Mouse (Mus musculus) spleen, adult 2 months (tissue): ENCODE results near the gene Naa15.

Experiments
- CTCF ChIP-seq: fragments of 200-500 bp; IDR thresholded peaks from 2 replicates; pipeline ENCODE4 v1.5.1; 2011; ENCODE audit warnings: mild to moderate bottlenecking, inconsistent platforms; ENCODE audit not compliant: insufficient read depth, insufficient read length, insufficient replicate concordance; ENCODE audit errors: extremely low read depth
- POLR2A ChIP-seq: fragments of 200-500 bp; IDR thresholded peaks from 2 replicates; pipeline ENCODE4 v1.6.1; 2011; ENCODE audit warnings: low read depth, low read length, inconsistent platforms

DNA sequence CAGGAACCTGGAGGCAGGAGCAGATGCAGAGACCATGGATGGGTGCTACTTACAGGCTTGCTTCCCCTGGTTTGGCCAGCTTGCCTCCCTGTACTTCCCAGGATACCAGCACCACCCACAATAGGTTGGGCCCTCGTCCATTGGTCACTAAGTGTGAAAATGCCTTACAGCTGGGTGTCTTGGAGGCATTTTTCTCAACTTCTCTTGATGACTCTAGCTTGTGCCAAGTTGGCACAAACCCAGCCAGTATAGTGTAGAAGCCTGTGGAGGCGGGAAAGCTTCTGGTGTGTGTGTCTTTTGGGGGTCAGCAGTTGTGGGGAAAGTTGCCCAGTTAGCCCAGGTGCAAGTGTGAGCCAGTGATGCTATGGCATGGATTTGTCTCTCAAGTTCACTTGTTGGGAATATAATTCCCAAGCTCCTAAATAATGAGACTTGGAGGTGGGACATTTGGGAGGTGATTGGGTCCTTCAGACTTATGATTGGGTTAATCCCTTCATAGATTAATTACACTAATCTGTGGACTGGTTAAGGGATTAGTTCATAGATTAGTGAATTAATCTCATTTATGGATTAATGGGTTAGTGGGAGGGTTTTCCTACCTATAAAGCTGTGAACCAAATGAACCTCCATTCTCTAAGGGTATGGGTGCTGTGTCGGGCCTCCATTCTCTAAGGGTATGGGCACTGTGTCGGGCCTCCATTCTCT, 71.7 kb downstream of the Naa15 start:
- TF ChIP-seq CTCF (no peak), POLR2A (no peak)
